Mouse (Mus musculus): ENCODE results near the gene Hs6st3.

The Hs6st3 gene

DNA sequence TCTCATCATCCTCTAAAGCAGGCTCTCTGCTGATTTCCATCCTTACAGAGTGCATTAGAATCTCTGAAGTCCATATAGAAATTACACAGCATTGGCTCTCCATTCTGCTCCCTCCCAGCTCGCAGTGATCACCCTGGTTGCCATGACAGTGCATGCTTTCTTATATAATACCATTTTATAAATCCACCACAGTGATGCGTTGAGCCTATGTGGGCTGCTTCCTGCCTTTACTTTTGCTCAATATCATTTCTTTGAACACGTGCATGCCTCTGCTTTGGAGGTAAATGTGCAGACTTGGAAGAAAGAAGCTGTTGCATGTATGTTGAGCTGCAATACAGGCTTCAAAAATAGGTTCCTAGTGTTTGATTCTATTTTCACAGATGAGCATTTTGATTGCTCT is 494.9 kb downstream of the Hs6st3 start:
- no peak for DNase-seq (ENCODE audit: low spot score in 2 of 2)

DNA sequence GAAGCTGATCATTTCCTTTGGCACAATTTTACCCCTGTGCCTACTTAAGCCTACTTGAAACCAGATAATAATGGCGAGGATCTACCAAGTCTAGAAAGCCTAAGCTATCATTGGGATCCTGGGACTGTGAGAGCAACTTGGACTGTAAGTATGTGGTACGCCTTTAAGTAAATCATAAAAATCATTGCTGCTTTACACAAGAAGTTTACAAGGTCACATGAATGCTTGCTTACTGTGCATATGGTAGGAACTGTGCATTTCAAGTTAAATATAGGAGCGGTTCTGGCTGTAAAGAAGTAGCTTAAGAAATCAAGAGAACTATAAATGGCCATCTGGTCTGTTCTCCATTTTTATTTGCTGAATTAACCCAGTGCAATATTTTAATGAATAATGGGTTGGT is 495.5 kb downstream of the Hs6st3 start:
- DNase-seq (ENCODE audit: low spot score in 2 of 2): no peak

DNA sequence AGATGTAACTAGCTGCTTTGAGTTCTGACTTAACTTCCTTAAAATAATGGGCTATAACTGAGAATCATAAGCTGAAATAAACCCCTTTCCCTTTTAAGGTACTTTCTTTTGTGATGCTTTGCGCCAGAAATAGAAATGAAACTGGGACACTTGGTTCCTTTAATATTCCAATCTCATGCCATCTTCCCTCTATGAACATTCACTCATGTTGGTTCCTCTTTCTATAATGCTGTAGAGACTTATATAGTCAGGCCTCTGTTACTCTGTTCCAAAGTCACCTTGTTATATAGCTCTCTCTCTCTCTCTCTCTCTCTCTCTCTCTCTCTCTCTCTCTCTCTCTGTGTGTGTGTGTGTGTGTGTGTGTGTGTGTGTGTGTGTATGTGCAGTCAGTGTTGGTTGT is 504.7 kb downstream of the Hs6st3 start:
- no peak for DNase-seq (ENCODE audit: low spot score in 2 of 2)

DNA sequence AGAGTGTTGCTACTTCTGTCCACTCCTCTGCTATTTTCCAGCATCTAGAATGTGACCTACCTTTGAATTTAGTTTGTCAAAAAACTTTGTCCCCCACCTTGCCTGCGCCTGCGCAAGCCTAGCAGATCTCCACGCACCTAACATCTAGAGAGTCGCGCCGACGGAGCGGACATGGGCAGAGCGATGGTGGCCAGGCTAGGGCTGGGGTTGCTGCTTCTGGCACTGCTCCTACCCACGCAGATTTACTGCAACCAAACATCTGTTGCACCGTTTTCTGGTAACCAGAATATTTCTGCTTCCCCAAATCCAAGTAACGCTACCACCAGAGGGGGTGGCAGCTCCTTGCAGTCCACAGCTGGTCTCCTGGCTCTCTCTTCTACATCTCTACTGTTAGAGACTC is 505.7 kb downstream of the Hs6st3 start:
- DNase-seq (ENCODE audit: low spot score in 2 of 2): no peak

GRCm38 (mm10) chr14:119656936-119657335 is 518.8 kb downstream of the Hs6st3 start:
- no peak for DNase-seq (ENCODE audit: low spot score in 2 of 2)

DNA sequence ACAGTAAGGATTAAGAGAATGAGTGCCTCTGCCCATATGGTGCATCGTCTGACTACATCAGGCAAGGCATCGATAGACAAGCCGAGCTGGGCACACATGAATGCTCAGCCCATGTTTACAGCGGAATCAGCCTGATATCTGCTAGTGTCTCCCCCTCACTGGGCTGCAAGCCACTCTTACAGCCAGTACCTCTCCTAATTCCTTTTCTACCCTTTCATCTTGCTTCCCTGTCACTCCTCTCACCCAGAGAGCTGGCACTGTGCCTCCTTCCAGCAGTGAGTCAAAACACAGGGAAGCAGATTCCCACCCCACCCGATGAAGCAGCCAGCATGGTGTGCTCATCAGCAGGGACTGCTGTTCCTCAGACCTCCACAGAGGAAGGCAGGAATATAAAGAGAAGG is 527.6 kb downstream of the Hs6st3 start:
- peak; percentile 40 to 43 for DNase-seq (ENCODE audit: low spot score in 2 of 2)

GRCm38 (mm10) chr14:119667421-119667820 is 529.3 kb downstream of the Hs6st3 start:
- DNase-seq (ENCODE audit: low spot score in 2 of 2): no peak

- no peak for DNase-seq (ENCODE audit: low spot score in 2 of 2)
Measured at GRCm38 (mm10) chr14:119670836-119671587, 532.9 kb downstream of the Hs6st3 start.

DNA sequence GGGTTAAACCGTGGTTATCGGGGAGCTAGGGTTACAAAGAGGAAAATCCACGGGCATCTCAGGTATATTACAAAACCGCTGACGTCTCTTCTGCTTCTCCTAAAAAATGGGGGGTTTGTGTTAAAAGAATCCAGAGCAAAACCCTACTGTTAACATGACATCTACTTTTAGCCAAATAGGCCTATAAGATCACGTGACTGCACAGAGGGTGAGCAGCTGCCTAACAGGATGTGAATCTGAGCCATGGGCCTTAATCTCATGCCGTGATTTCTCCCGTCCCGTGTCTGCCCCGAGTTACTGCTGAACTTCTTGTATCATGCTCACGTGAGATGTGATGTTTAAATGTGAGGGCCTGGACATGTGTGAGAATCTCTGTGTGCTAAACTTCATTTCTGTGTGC is 540.4 kb downstream of the Hs6st3 start:
- DNase-seq (ENCODE audit: low spot score in 2 of 2): no peak

DNA sequence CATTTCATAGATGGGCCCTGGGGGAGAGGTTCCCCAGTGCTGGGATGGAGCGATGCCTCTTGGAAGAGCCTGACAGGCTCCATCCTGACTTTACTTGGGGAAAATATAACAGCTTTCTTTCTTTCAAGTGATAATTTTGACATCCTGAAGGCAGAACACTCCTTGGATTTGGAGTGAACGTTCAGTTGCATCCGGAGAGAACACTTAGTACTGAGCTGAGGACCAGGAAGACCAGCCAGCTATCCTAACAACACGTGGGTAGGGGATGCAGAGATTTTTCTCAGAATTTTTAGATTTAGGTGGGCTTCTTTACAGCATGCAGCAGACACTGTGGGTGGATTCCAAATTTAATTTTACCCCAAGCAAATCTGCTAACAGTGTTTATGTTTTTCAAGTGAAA is 541.9 kb downstream of the Hs6st3 start:
- DNase-seq (ENCODE audit: low spot score in 2 of 2): no peak

DNA sequence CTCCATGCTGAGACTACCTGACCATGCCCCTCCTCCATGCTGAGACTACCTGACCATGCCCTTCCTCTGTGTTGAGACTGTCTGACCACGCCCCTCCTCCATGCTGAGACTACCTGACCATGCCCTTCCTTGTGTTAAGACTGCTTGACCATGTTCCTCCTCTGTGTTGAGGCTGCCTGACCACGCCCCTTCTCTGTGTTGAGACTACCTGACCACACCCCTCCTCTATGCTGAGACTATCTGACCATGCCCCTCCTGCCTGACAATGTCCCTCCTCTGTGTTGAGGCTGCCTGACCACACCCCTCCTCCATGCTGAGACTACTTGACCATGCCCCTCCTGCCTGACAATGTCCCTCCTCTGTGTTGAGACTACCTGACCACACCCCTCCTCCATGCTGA is 549.7 kb downstream of the Hs6st3 start:
- no peak for DNase-seq (ENCODE audit: low spot score in 2 of 2)

- DNase-seq (ENCODE audit: low spot score in 2 of 2): no peak
Measured at GRCm38 (mm10) chr14:119699982-119700381, 561.8 kb downstream of the Hs6st3 start.

- no peak for DNase-seq (ENCODE audit: low spot score in 2 of 2)
Measured at GRCm38 (mm10) chr14:119714712-119715111, 576.6 kb downstream of the Hs6st3 start.

DNA sequence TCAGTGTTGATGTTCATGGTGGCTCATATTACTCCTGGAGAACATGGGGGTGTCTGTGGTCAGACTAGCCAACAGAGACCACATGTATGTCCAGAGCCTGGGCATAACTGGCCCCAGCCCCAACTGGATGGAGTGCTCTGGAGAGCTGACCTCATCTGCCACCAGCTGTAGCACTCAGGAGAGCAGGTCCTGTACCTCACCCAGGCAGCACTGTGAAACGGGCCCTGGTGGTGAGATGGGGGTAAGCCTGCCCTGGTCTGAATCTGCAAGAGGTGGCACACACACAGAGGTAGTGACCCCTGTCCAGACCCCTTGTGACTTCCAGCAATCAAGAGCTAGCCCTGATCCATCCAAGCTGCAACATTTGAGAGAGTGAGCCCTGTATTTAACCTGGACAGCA is 579.2 kb downstream of the Hs6st3 start:
- no peak for DNase-seq (ENCODE audit: low spot score in 2 of 2)

GRCm38 (mm10) chr14:119725102-119725501 is 587.0 kb downstream of the Hs6st3 start:
- no peak for DNase-seq (ENCODE audit: low spot score in 2 of 2)

DNA sequence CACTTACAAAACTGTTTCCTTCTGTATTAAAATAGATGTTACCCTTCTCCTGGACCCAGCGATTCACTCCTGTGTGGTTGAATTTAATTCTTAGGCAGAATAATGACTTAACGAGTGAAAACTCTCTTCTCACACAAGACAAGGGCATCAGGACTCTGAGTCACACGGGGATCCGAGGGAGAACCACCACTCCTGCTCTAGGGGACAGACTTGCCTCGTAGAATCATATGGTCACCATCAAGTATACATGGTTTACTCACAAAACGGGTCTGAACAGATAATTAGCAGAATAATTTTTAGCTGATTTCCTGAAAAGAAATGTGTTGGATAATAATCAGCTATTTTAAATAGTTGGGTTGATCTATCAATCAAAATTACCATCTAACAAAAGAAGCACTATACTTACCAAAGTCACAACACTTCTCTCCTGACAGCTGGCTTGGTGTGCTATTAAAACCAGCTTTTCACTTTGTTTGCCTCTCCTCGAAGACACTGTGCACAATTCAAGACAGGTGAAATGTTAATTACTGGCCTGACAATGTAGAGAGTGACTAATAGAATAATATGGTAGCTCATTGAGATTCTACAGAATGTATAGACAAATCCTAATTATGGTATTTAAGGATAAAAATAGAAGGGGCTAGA is 593.4 kb downstream of the Hs6st3 start:
- DNase-seq (ENCODE audit: low spot score in 2 of 2): no peak

GRCm38 (mm10) chr14:119732219-119732618 is 594.1 kb downstream of the Hs6st3 start:
- DNase-seq (ENCODE audit: low spot score in 2 of 2): no peak

DNA sequence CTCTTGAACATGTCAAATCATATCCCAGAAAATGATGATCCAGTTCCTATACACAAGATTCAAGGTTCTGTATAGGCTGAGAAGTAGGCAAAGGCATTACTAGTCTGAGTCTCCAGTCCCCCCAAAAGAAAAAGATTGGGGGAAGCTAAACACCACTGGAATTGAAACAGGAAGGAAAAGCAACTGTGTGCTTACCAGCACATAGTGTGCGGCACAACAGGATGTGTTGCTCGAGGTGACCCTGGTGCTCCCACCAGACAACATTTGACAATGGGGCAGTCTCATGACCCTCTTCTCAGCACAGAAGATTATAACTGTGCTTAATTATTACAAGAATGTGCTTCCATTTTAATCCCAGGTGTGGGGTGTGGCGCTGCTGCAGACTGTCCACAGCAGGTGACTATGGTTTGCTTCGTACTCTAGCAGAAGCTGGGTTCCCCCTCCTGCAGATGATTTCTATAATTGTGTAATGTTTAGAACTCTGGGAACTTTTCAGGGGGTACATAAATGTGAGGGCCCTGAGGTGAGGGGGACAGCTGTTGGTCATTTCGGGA is 599.3 kb downstream of the Hs6st3 start:
- no peak for DNase-seq (ENCODE audit: low spot score in 2 of 2)

- no peak for DNase-seq (ENCODE audit: low spot score in 2 of 2)
Measured at GRCm38 (mm10) chr14:119741791-119742190, 603.6 kb downstream of the Hs6st3 start.

DNA sequence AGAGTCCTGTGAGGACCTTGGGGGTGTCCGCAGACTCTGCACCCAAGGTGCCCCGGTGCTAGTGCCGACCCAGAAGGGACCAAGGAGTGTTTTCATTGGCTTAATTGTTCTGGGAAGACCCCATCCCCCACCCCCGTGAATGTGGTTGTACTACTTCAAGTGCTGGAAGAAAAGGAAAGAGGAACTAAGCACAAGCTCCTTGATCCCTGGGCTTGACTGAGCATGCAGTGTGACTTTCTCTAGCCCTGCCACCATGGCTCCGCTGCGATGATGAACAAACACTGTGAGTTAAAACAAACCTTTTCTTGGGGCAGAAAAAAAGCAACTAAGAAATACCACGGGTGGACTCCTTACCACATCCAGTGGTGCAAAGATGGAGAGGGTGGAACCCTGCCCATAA is 623.2 kb downstream of the Hs6st3 start:
- DNase-seq (ENCODE audit: low spot score in 2 of 2): no peak

GRCm38 (mm10) chr14:119772040-119772439 is 633.9 kb downstream of the Hs6st3 start:
- DNase-seq (ENCODE audit: low spot score in 2 of 2): no peak

GRCm38 (mm10) chr14:119776261-119776660 is 638.1 kb downstream of the Hs6st3 start:
- no peak for DNase-seq (ENCODE audit: low spot score in 2 of 2)

DNA sequence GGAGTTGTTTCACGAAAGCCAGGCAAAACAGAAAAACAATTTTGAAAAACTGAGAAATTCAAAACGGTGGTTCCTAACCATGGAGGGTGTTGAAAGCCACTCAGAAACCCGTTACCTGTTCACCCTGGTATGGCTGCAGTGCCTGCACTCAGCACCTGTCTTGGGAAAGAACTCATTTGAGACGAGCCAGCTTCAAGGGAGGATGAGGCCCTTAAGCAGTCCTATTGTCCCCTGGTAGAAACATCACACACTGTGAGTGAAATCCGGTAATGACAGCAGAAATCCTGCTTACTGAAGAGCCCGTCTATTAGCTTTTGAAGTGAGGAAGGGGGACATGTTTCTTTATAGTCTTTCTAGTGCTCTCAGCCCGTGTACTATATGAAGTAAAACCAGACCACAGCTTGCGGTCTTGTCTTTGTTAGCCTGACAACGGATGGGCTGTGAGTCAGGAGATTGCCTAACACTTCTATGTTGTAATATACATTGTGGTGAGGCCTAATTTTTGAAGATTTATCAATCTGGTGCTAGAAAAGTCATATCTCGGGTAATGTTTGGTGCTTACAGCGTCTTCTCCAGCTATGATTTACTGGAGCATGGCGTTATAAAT is 641.9 kb downstream of the Hs6st3 start:
- no peak for DNase-seq (ENCODE audit: low spot score in 2 of 2)

Measured in frontal cortex, postnatal 25 days (tissue).